Mouse (Mus musculus): ENCODE results near the gene Cox11. TPM values are rescaled to one million over a fixed set of nuclear protein-coding genes. Genes with fewer than 3 reads are reported as not detected.

Cox11 gene
- 28.6 and 34.3 TPM in 2 replicates for polyA plus RNA-seq (2015; fragmentation: Nextera tagmentation; extraction: Ambion mirVana)

GRCm38 (mm10) chr11:90637440-90638311 lies at the start of gene Cox11, which contains the start of gene Stxbp4:
TSS of gene Cox11 (plus strand) at chr11:90638173.
TSS of gene Stxbp4 (minus strand) at chr11:90638084.

GRCm38 (mm10) chr11:90687460-90688416 lies 49.8 kb downstream of the Cox11 start, which contains the start of gene Tom1l1:
TSS of gene Tom1l1 (minus strand) at chr11:90688366.

Other genes with a start within 250 kb of the Cox11 start
- gene Hlf, start 247.3 kb upstream of the Cox11 start, polyA plus RNA-seq (2015; fragmentation: Nextera tagmentation; extraction: Ambion mirVana), result 1.6 and 2.4 TPM in 2 replicates
- 5.2 and 5.7 TPM in 2 replicates for gene Stxbp4, start 89 bp upstream of the Cox11 start, polyA plus RNA-seq (2015; fragmentation: Nextera tagmentation; extraction: Ambion mirVana)
- gene Tom1l1, start 50.2 kb downstream of the Cox11 start, polyA plus RNA-seq (2015; fragmentation: Nextera tagmentation; extraction: Ambion mirVana), result 8.6 and 9.3 TPM in 2 replicates

All from skeletal muscle tissue, postnatal 0 days (tissue).